Mouse (Mus musculus): ENCODE measurements at regions not wholly inside any gene's neighbourhood (a gene's known extent, or its start where the extent isn't known, plus 50 kb on each side); places are given as distances from the start of the nearest gene placed in this dataset.

DNA sequence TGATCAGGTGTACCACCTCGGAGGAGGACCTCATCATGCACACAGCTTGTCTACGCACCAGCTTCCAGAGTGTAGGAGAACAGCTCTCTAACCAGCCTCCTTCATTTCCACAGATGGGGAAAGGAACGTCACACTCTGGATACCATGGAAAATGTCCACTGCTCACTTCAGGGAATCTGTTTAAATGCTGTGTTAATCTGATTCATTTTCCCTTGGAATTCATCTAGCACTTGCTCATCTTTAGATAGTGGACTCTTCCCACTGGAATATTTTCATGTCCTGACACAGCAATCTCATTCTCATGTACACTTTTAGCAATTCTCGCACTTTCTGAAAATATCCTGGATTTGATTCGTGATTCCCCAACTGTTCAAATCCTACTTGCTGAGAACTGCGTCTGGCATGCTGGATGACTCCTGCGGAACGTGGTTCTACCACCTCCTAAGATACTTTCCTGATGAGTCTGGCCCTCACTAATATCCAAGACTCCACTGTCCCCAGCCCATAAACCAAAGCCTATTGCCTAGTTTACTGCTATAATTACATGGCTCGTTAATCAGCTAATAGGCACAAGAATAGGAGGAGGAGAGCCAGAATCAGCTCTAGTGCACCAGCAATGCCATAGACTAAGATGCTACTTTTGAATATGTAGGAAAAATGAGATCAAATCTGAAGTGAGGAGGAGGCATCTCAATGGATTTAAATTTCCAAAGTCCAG lies 56.0 kb upstream of the Bdnf start:
- WGBS: 86% methylated on average over 9 of the region's 9 CpGs
- no peaks in the 10 kb centered on the region for H3K36me3 ChIP-seq (replicated peaks)
- no peaks in the 10 kb centered on the region for H3K27me3 ChIP-seq
- no peak for ATAC-seq (ENCODE audit: low FRiP score)
- H3K4me1 ChIP-seq: no peaks in the 10 kb centered on the region; the same call in 1 of the 2 replicates
- no peak overlapping the region for H3K4me3 ChIP-seq (replicated peaks)
- no peaks in the 10 kb centered on the region for H3K9me3 ChIP-seq
- no peak overlapping the region for H3K9ac ChIP-seq
- H3K27ac ChIP-seq: no peak overlapping the region
- no peak overlapping the region for H3K4me2 ChIP-seq

DNA sequence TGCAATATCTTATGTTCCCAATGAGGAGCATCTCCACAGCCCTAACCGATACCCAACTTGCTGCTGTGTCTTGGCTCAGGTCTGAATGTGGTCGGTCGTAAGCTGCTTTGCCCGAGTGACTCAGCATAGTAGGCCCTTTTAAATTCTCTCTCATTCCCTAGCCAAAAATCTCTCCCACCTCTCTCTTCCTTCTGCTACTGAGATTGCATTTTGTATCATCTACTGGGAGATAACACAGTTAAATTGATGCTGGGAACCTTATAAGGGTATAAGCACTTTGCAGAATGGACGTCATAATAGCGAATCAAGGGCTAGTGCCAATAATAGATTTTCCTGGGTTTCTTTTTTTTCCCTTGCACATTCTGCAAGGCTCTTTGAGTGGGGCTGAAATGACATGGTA lies 54.8 kb upstream of the Bdnf start:
- ATAC-seq (ENCODE audit: low FRiP score): no peak
- Histone ChIP-seq H3K4me2 (no peak overlapping the region), H3K9ac (no peak overlapping the region), H3K4me3 (replicated peaks) (no peak overlapping the region), H3K36me3 (replicated peaks) (no peaks in the 10 kb centered on the region), H3K27me3 (no peaks in the 10 kb centered on the region), H3K9me3 (no peaks in the 10 kb centered on the region), H3K4me1 (no peaks in the 10 kb centered on the region; the same call in 1 of the 2 replicates), H3K27ac (no peak overlapping the region)
- 90% methylated on average over 6 of the region's 6 CpGs for WGBS

GRCm38 (mm10) chr2:109621595-109621994 lies 52.9 kb upstream of the Bdnf start:
- no peak overlapping the region for H3K4me2 ChIP-seq
- no peaks in the 10 kb centered on the region for H3K27me3 ChIP-seq
- no peak overlapping the region for H3K27ac ChIP-seq
- H3K4me1 ChIP-seq: no peaks in the 10 kb centered on the region; the same call in 1 of the 2 replicates
- H3K9me3 ChIP-seq: no peaks in the 10 kb centered on the region
- H3K4me3 ChIP-seq (replicated peaks): no peak overlapping the region
- no peak for ATAC-seq (ENCODE audit: low FRiP score)
- H3K9ac ChIP-seq: no peak overlapping the region
- WGBS: 35% methylated on average over 9 of the region's 9 CpGs
- H3K36me3 ChIP-seq (replicated peaks): no peaks in the 10 kb centered on the region
